Mouse (Mus musculus) heart, embryonic 14.5 days (tissue): ENCODE data around the gene Gm2042. TPM values are rescaled to one million over a fixed set of nuclear protein-coding genes. Genes with fewer than 3 reads are reported as not detected.
"Not testable (repeated sequence)": the region's sequence is repeated elsewhere in the genome, so short reads cannot be mapped to it uniquely, and the experiment has no call there.

Experiments used
- ATAC-seq: fragments of 200-750 bp; cut with Nextera tagmentation; 2 replicates; pipeline ENCODE4 v1.8.0; 2017; ENCODE audit warnings: low read depth, moderate TSS enrichment; ENCODE audit not compliant: insufficient number of reproducible peaks, insufficient read depth, low FRiP score
- H3K27ac ChIP-seq, 2 experiments: fragments of 200-500 bp in 1 of 2; fragments of 300-500 bp in 1 of 2; sonication (generic) in 1 of 2; replicated peaks in 1 of 2; 2 replicates each; pipeline ENCODE4 v1.5.1; 2012 to 2014; ENCODE audit warnings: low read depth in 2 of 2, low read length in 2 of 2, control low read depth in 1 of 2, mild to moderate bottlenecking in 1 of 2, mixed read lengths in 1 of 2; ENCODE audit not compliant: control insufficient read depth in 1 of 2, insufficient read depth in 1 of 2
- H3K27me3 ChIP-seq: fragments of 300-500 bp; sonication (generic); 2 replicates; pipeline ENCODE4 v1.6.1; 2014; ENCODE audit warnings: mild to moderate bottlenecking, low read length, control low read depth; ENCODE audit not compliant: control insufficient read depth, insufficient read depth
- H3K36me3 ChIP-seq: fragments of 300-500 bp; sonication (generic); 2 replicates; pipeline ENCODE4 v1.6.1; 2014; ENCODE audit warnings: mild to moderate bottlenecking, control low read depth, low read length, mixed read lengths; ENCODE audit not compliant: control insufficient read depth, insufficient read depth
- H3K4me1 ChIP-seq, 2 experiments: fragments of 200-500 bp in 1 of 2; fragments of 300-500 bp in 1 of 2; sonication (generic) in 1 of 2; 2 replicates each; pipeline ENCODE4 v1.6.1; 2012 to 2014; ENCODE audit warnings: low read length in 2 of 2, control low read depth in 1 of 2, mixed read lengths in 1 of 2; ENCODE audit not compliant: control insufficient read depth in 2 of 2, insufficient read depth in 2 of 2
- H3K4me2 ChIP-seq: fragments of 300-500 bp; sonication (generic); 2 replicates; pipeline ENCODE4 v1.6.1; 2014; ENCODE audit warnings: mild to moderate bottlenecking, low read length
- H3K4me3 ChIP-seq, 2 experiments: fragments of 200-500 bp in 1 of 2; fragments of 300-500 bp in 1 of 2; sonication (generic) in 1 of 2; 2 replicates each; pipeline ENCODE4 v1.5.1; 2012 to 2014; ENCODE audit warnings: low read length in 2 of 2, mild to moderate bottlenecking in 2 of 2, control low read depth in 1 of 2, low read depth in 1 of 2, moderate library complexity in 1 of 2; ENCODE audit not compliant: control insufficient read depth in 1 of 2, insufficient read depth in 1 of 2
- H3K9ac ChIP-seq: fragments of 300-500 bp; sonication (generic); 2 replicates; pipeline ENCODE4 v1.6.1; 2014; ENCODE audit warnings: mild to moderate bottlenecking, low read length
- H3K9me3 ChIP-seq: fragments of 300-500 bp; sonication (generic); 2 replicates; pipeline ENCODE4 v1.6.1; 2016; ENCODE audit warnings: low read length, control low read depth; ENCODE audit not compliant: control insufficient read depth
- WGBS: fragments of 180-500 bp; shearing (Covaris S2); extraction: QIAGEN DNeasy Blood & Tissue Kit; methylation state at CpG from one replicate; pipeline ENCODE4 v1.1.7; 2014; 5-methylcytosine and 5-hydroxymethylcytosine counted together
- polyA plus RNA-seq: library from polyadenylated mRNA; unstranded; fragments of >200 nt; fragmentation: Nextera tagmentation; extraction: Ambion mirVana; gene quantifications from 2 replicates; pipeline ENCODE4 v1.2.1, GENCODE M21; 2014

Gm2042 gene
- polyA plus RNA-seq, result not detected in 2 replicates

GRCm38 (mm10) chr12:87953780-87954179, at the start of gene Gm2042:
Gm2042 (plus strand) TSS chr12:87954080.
- not testable (repeated sequence) for H3K27ac ChIP-seq

GRCm38 (mm10) chr12:87919721-87920120, 34.2 kb upstream of the Gm2042 start, which contains the start of gene Gm2035:
Gm2035 (minus strand) TSS chr12:87919857.
- ATAC-seq, result not testable (repeated sequence)

More at GRCm38 (mm10) chr12:87953780-87954179, at the start of gene Gm2042:
- H3K9ac ChIP-seq, H3K4me3 ChIP-seq, H3K9me3 ChIP-seq, H3K4me1 ChIP-seq, H3K4me2 ChIP-seq, H3K27me3 ChIP-seq, H3K36me3 ChIP-seq, ATAC-seq: not testable (repeated sequence)
- 70% methylated on average over 2 of the region's 2 CpGs for WGBS

GRCm38 (mm10) chr12:87984000-87984399, 30.1 kb downstream of the Gm2042 start:
- H3K4me1 ChIP-seq, H3K4me2 ChIP-seq, H3K27ac ChIP-seq, H3K9me3 ChIP-seq, H3K9ac ChIP-seq, H3K36me3 ChIP-seq, H3K27me3 ChIP-seq, H3K4me3 ChIP-seq, ATAC-seq: not testable (repeated sequence)

More at GRCm38 (mm10) chr12:87919721-87920120, 34.2 kb upstream of the Gm2042 start, which contains the start of gene Gm2035:
- not testable (repeated sequence) for H3K27me3 ChIP-seq, H3K4me2 ChIP-seq, H3K4me1 ChIP-seq, H3K36me3 ChIP-seq, H3K9ac ChIP-seq, H3K4me3 ChIP-seq, H3K27ac ChIP-seq, H3K9me3 ChIP-seq
- WGBS, result 69% methylated on average over 2 of the region's 2 CpGs

GRCm38 (mm10) chr12:88004118-88004517, 50.2 kb downstream of the Gm2042 start:
- H3K4me1 ChIP-seq, H3K27me3 ChIP-seq, H3K4me3 ChIP-seq, H3K36me3 ChIP-seq, H3K27ac ChIP-seq, H3K9ac ChIP-seq, ATAC-seq, H3K4me2 ChIP-seq, H3K9me3 ChIP-seq: not testable (repeated sequence)
- 63% methylated on average over 3 of the region's 3 CpGs for WGBS

Other genes with a start within 250 kb of the Gm2042 start
- not detected in 2 replicates for gene Gm21319, start 178.3 kb upstream of the Gm2042 start, polyA plus RNA-seq
- not detected in 2 replicates for gene Gm21936, start 158.6 kb upstream of the Gm2042 start, polyA plus RNA-seq
- not detected in 2 replicates for gene BB287469, start 137.5 kb upstream of the Gm2042 start, polyA plus RNA-seq
- gene Gm2001, start 111.7 kb upstream of the Gm2042 start, polyA plus RNA-seq, result not detected in 2 replicates
- gene Gm2016, start 80.0 kb upstream of the Gm2042 start, polyA plus RNA-seq, result not detected in 2 replicates
- gene Gm2022, start 58.7 kb upstream of the Gm2042 start, polyA plus RNA-seq, result not detected in 2 replicates
- not detected in 2 replicates for gene Gm2035, start 34.2 kb upstream of the Gm2042 start, polyA plus RNA-seq
- not detected in 2 replicates for gene Gm2075, start 57.8 kb downstream of the Gm2042 start, polyA plus RNA-seq
- gene Gm6803, start 64.7 kb downstream of the Gm2042 start, polyA plus RNA-seq, result not detected in 2 replicates
- gene Gm2056, start 72.9 kb downstream of the Gm2042 start, polyA plus RNA-seq, result not detected in 2 replicates
- not detected in 2 replicates for gene Gm16368, start 129.6 kb downstream of the Gm2042 start, polyA plus RNA-seq
- gene Gm10436, start 228.0 kb downstream of the Gm2042 start, polyA plus RNA-seq, result not detected in 2 replicates